Mouse (Mus musculus) adrenal gland, postnatal 36 days (tissue): ENCODE measurements around the gene Atp11c. TPM values are rescaled to one million over a fixed set of nuclear protein-coding genes. Genes with fewer than 3 reads are reported as not detected.

ENCODE experiments used
- DNase-seq, 2 experiments: peaks; one replicate each; pipeline ENCODE4 v3.0.0; 2021; ENCODE audit warnings: mixed read lengths in 1 of 2
- microRNA-seq: library from miRNA; unstranded; fragments of <30 nt; microRNA quantifications from one replicate; pipeline ENCODE4 v1.2.0, GENCODE M21; 2021
- total RNA-seq, 2 experiments: library from RNA; stranded (reverse); gene quantifications; 2 replicates each; pipeline ENCODE4 v1.2.3; 2021

Gene Atp11c
- total RNA-seq, 2 experiments from 2014 or later, result 15.2 to 17.9 TPM

DNA sequence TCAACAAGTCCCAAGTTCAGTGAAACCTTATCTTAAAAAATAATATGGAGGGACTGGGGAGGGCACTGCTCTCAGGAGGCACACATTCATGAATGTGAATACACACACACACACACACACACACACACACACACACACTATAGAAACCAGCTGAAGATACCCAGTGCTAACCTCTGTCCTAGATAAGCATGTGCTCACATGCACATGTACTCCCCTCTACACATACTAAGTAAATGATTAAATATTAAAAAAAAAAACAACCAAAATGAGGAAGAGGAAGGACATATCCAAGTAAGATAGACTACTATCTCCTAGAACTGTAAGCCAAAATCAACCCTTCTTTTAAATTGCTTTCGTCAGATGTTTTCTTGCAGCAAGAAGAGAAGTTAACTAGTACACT is 205.6 kb downstream of the Atp11c start:
- DNase-seq, result no peak

DNA sequence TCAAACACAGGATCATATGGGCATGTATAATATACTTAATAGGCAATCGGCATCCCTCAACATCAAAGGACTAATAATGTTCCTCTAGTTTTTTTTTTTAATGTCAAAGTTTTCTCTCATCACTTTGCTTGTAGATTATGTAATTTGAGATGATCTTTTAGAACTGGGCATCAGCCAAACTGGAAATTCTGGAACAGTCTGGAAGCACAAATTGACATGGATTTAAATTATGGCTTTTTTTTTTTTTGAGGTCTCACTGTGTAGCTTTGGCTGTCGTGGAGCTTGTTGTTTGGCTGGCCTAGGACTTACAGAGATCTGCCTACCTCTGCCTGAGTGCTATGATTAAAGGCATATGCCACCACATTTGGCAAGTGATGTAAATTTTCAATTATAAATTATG is 210.8 kb downstream of the Atp11c start:
- DNase-seq, result no peak

- no peak for DNase-seq
Measured at GRCm38 (mm10) chrX:60380386-60380785, 212.1 kb downstream of the Atp11c start.

GRCm38 (mm10) chrX:60348741-60349140 is 243.8 kb downstream of the Atp11c start:
- no peak for DNase-seq

GRCm38 (mm10) chrX:60345447-60345846 is 247.1 kb downstream of the Atp11c start:
- DNase-seq, result no peak

- peak in 1 of 2 experiments; percentile 4 for DNase-seq
Measured at GRCm38 (mm10) chrX:60344991-60345390, 247.5 kb downstream of the Atp11c start.

- no peak for DNase-seq
Measured at GRCm38 (mm10) chrX:60329735-60330134, 262.8 kb downstream of the Atp11c start.

DNA sequence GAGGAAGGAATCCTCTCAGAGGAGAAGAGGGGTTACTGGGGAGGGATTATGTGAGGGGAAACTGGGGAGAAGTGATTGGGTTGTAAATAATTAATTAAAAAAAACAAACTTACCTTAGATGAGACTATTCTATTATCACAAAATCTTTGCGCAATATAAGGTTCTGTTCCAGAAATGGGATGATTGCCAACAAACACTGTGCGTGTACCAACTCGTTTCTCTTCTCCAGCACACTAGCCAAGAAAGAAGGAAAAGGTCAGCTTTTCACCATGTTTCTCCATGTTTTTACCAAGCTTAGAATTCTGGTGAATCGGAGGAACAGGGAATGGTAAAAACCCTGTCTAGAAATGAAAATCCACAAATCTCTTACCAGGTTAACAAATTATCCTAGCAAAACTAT is 271.2 kb downstream of the Atp11c start:
- DNase-seq, result no peak

DNA sequence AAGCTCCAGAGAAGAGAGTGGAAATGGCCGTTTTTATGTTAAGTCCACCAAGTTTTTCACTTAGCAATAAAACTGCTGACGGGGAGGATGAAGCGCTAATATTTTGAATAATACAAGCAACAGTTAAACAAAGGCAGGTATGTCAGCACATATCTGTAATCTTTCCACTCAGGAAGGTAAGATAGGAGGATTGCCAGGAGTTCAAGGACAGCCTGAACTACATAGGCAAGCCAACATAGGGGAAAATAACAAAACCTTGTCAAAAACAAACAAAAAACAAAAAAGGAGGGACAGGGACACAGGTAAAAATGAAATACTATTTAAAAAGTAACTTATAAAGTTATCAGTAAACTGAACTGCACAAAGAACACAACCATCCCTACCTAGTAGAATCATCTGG is 274.8 kb downstream of the Atp11c start:
- no peak for DNase-seq

DNA sequence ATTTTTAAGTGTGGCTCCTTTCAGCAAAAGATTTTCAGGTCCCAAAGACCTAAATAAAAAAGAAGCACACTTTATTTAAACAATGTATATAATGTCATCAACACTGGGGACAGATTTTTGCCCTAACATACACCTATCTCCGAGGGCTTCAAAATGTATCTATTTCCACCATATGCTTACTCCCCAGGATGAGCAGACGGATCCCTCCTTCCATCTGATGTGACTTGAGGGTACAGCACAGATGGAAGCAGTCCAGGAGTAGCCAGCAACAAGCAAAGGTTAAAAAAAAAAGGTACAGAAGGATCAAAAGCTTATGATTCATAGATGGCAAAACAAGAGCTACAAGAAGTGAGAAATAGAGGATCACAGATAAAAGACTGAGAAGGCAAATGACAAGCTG is 300.2 kb downstream of the Atp11c start:
- DNase-seq, result no peak

GRCm38 (mm10) chrX:60255346-60255745 is 337.2 kb downstream of the Atp11c start:
- no peak for DNase-seq

GRCm38 (mm10) chrX:60187726-60188125 is 404.8 kb downstream of the Atp11c start:
- DNase-seq, result no peak

GRCm38 (mm10) chrX:60182611-60183010 is 409.9 kb downstream of the Atp11c start:
- DNase-seq, result no peak

- DNase-seq, result no peak
Measured at GRCm38 (mm10) chrX:60178744-60179458, 413.6 kb downstream of the Atp11c start, which contains the start of gene Mcf2. Mcf2 (minus strand) TSS chrX:60179089.

DNA sequence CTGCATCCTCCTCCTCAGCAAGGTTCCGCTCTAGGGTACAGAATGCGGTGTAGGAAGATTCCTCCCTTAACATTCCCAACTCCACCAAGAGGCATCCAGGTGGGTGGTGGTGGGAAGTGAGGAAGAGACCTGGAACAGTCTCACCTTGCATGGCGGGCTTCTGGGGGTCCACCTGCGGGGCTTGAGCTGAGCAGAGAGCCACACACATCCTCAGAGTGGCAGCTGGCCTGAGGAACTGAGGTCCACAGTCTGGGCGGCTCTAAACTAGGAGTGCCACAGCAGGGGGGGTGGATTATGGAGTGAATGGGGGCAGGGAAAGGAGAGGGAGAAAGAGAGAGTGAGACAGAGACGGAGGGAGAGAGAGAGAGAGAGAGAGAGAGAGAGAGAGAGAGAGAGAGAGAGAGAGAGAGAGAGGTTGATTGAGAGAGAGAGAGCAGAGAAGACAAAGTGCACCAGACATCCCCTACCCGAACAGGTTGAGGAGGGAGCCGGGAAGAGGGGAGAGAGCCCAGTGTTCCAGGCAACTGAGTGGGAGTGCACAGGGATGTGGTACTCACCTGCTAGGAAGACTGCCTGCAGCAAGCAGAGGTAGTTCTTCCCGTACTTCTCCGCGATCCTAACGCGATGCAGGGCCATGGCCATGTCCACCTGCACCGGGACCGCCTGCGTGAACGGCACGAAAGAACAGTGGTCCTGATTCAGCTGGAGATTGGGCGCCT is 414.3 kb downstream of the Atp11c start:
- DNase-seq, result no peak

Small RNA genes lying within 50 kb of the gene (microRNA-seq; reads per million reads assigned to microRNA genes)
- gene Mir505, result 21.4 reads per million, percentile 35 among the genes with 10 or more reads in this experiment

Other genes with a start within 250 kb of the Atp11c start
- not detected for gene Gm7073, start 53.4 kb downstream of the Atp11c start, total RNA-seq